Mouse (Mus musculus): ENCODE measurements around the gene Des. TPM values are rescaled to one million over a fixed set of nuclear protein-coding genes. Genes with fewer than 3 reads are reported as not detected.

The Des gene
- total and polyA plus RNA-seq, 3 experiments: 7.0 to 7.2 TPM; not detected in 1

- DNase-seq (ENCODE audit: low read depth, low spot score): no peak
- Histone ChIP-seq H3K9me3 (replicated peaks; ENCODE audit: insufficient read depth, low read length) (no peaks in the 10 kb centered on the region), H3K9ac (ENCODE audit: control insufficient read depth, low read depth, low read length, poor library complexity, severe bottlenecking) (no peak overlapping the region), H3K27me3 (ENCODE audit: control insufficient read depth in 1 of 2, insufficient read depth in 2 of 2, low read length in 2 of 2) (no peaks in the 10 kb centered on the region), H3K79me2 (ENCODE audit: control insufficient read depth, insufficient read depth, low read length, poor library complexity) (no peaks in the 10 kb centered on the region), H3K27ac (ENCODE audit: control insufficient read depth, low read depth, low read length) (no peak overlapping the region), H3K4me1 (ENCODE audit: control insufficient read depth in 1 of 2, insufficient read depth in 2 of 2, low read length in 2 of 2) (peaks cover 0 to 8% of the 10 kb centered on the region in 2 experiments; a peak in 2 of 4 replicates), H3K36me3 (ENCODE audit: control insufficient read depth in 1 of 2, insufficient read depth in 2 of 2, low read length in 2 of 2) (peaks cover 0 to 2% of the 10 kb centered on the region in 2 experiments; a peak in 1 of 4 replicates), H3K4me3 (ENCODE audit: control insufficient read depth in 1 of 2, insufficient read depth in 1 of 2, low read depth in 2 of 2, low read length in 2 of 2) (no peak overlapping the region)
- TF ChIP-seq MAFK (IDR thresholded peaks at IDR 0.05; ENCODE audit: borderline replicate concordance, low read depth, low read length) (no peak), POLR2AphosphoS2 (IDR thresholded peaks at IDR 0.05; ENCODE audit: low read length) (no peak), CHD1 (IDR thresholded peaks at IDR 0.05; ENCODE audit: low read depth, low read length) (no peak), POLR2A (IDR thresholded peaks at IDR 0.05; ENCODE audit: control insufficient read depth in 1 of 2, insufficient read depth in 1 of 2, low read depth in 1 of 2, low read length in 2 of 2, poor library complexity in 1 of 2) (no peak), RAD21 (IDR thresholded peaks at IDR 0.05; ENCODE audit: low read depth, low read length) (no peak), MYC (IDR thresholded peaks at IDR 0.05; ENCODE audit: low read depth, low read length) (no peak), JUND (IDR thresholded peaks at IDR 0.05; ENCODE audit: low read depth, low read length) (no peak), GATA1 (IDR thresholded peaks at IDR 0.05; ENCODE audit: low read depth, low read length) (no peak), ELF1 (IDR thresholded peaks at IDR 0.05; ENCODE audit: low read depth, low read length) (no peak), TAL1 (IDR thresholded peaks at IDR 0.05; ENCODE audit: low read length) (no peak), ZC3H11A (IDR thresholded peaks at IDR 0.05; ENCODE audit: low read depth, low read length) (no peak), BHLHE40 (IDR thresholded peaks at IDR 0.05; ENCODE audit: borderline replicate concordance, low read depth, low read length) (no peak), SMC3 (IDR thresholded peaks at IDR 0.05; ENCODE audit: low read depth, low read length) (no peak), USF2 (IDR thresholded peaks at IDR 0.05; ENCODE audit: borderline replicate concordance in 1 of 2, insufficient read depth in 1 of 2, low read depth in 1 of 2, low read length in 2 of 2) (no peak), USF1 (IDR thresholded peaks at IDR 0.05; ENCODE audit: low read depth, low read length) (no peak)
Measured at GRCm38 (mm10) chr1:75388898-75389515, 28.9 kb downstream of the Des start.

GRCm38 (mm10) chr1:75393139-75393538 is 33.0 kb downstream of the Des start:
- Histone ChIP-seq H3K4me3 (ENCODE audit: control insufficient read depth in 1 of 2, insufficient read depth in 1 of 2, low read depth in 2 of 2, low read length in 2 of 2) (no peak overlapping the region), H3K79me2 (ENCODE audit: control insufficient read depth, insufficient read depth, low read length, poor library complexity) (no peaks in the 10 kb centered on the region), H3K9ac (ENCODE audit: control insufficient read depth, low read depth, low read length, poor library complexity, severe bottlenecking) (no peak overlapping the region), H3K4me1 (ENCODE audit: control insufficient read depth in 1 of 2, insufficient read depth in 2 of 2, low read length in 2 of 2) (no peaks in the 10 kb centered on the region), H3K36me3 (ENCODE audit: control insufficient read depth in 1 of 2, insufficient read depth in 2 of 2, low read length in 2 of 2) (no peaks in the 10 kb centered on the region), H3K27me3 (ENCODE audit: control insufficient read depth in 1 of 2, insufficient read depth in 2 of 2, low read length in 2 of 2) (no peaks in the 10 kb centered on the region), H3K9me3 (replicated peaks; ENCODE audit: insufficient read depth, low read length) (no peaks in the 10 kb centered on the region), H3K27ac (ENCODE audit: control insufficient read depth, low read depth, low read length) (no peak overlapping the region)
- DNase-seq (ENCODE audit: low read depth, low spot score): no peak
- TF ChIP-seq HCFC1 (IDR thresholded peaks at IDR 0.05; ENCODE audit: low read depth, low read length): no peak
- no peak for TF ChIP-seq MAFK (IDR thresholded peaks at IDR 0.05; ENCODE audit: borderline replicate concordance, low read depth, low read length)
- no peak for TF ChIP-seq MAZ (IDR thresholded peaks at IDR 0.05; ENCODE audit: low read depth, low read length)
- TF ChIP-seq CTCF (IDR thresholded peaks at IDR 0.05 in 2 of 3, conservative IDR thresholded peaks at IDR 0.05 in 1 of 3; ENCODE audit: control insufficient read depth in 1 of 3, insufficient read depth in 1 of 3, low read depth in 2 of 3, low read length in 3 of 3, poor library complexity in 1 of 3, severe bottlenecking in 1 of 3): no peak
- TF ChIP-seq POLR2AphosphoS2 (IDR thresholded peaks at IDR 0.05; ENCODE audit: low read length): no peak
- TF ChIP-seq TCF12 (IDR thresholded peaks at IDR 0.05; ENCODE audit: low read depth, low read length): no peak
- no peak for TF ChIP-seq E2F4 (IDR thresholded peaks at IDR 0.05; ENCODE audit: borderline replicate concordance, low read depth, low read length)
